Mouse (Mus musculus): ENCODE data around the gene Zan. TPM values are rescaled to one million over a fixed set of nuclear protein-coding genes. Genes with fewer than 3 reads are reported as not detected.

Zan gene
- total RNA-seq, 2 experiments from 2014 or later = 0.03 TPM; not detected in 1

- intact Hi-C loops (cut with DNase I) = no loop called here
- TF ChIP-seq CTCF (IDR thresholded peaks at IDR 0.05) = no peak
- no peak overlapping the region for H3K4me3 ChIP-seq
Observed at GRCm38 (mm10) chr5:137485851-137486155, 8.9 kb upstream of the Zan start.

GRCm38 (mm10) chr5:137485071-137485850 is 8.4 kb upstream of the Zan start:
- intact Hi-C loops (cut with DNase I) = no loop called here
- no peak for DNase-seq
- no peak overlapping the region for H3K27ac ChIP-seq
- H3K4me3 ChIP-seq = no peak overlapping the region
- TF ChIP-seq CTCF (IDR thresholded peaks at IDR 0.05) = no peak

More at GRCm38 (mm10) chr5:137485851-137486155, 8.9 kb upstream of the Zan start:
- DNase-seq = no peak
- no peak overlapping the region for H3K27ac ChIP-seq

- H3K27ac ChIP-seq = no peak overlapping the region
- no peak for TF ChIP-seq CTCF (IDR thresholded peaks at IDR 0.05)
- H3K4me3 ChIP-seq = no peak overlapping the region
- intact Hi-C loops (cut with DNase I) = loop anchor here (2.0 to 5.0 kb wide), 2 partner anchors 27 to 275 kb away; no protein-coding TSS in a partner anchor
- DNase-seq = no peak
Observed at GRCm38 (mm10) chr5:137481897-137482296, 5.0 kb upstream of the Zan start.

- Histone ChIP-seq H3K4me3 (no peak overlapping the region), H3K27ac (no peak overlapping the region)
- DNase-seq = peak; percentile 75
- intact Hi-C loops (cut with DNase I) = loop anchor here (2.0 to 5.0 kb wide), 2 partner anchors 28 to 276 kb away; no protein-coding TSS in a partner anchor
- TF ChIP-seq CTCF (IDR thresholded peaks at IDR 0.05) = peak; percentile 71
Observed at GRCm38 (mm10) chr5:137481138-137481537, 4.3 kb upstream of the Zan start.

DNA sequence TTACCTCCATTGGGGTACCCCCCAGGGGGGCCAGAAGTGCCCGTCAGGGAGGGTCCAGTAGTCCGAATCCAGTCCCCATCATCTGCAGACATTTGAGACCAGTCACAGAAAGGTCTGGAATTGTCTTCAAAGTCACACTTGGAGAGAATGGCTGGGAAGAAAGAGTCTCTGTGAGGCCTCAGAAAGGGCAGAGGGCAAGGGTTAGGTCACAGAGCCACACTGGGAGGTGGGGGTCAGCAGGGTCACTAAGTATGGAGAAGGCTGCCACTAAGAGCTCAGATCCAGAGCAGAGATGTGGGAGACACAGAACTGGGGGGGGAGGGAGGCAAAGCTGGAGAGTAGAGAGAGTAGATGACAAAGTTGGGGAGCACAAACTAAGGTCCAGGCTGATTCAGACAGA is 2.5 kb downstream of the Zan start:
- no peak for TF ChIP-seq CTCF (IDR thresholded peaks at IDR 0.05)
- Histone ChIP-seq H3K27ac (no peak overlapping the region), H3K4me3 (no peak overlapping the region)
- no peak for DNase-seq
- intact Hi-C loops (cut with DNase I) = no loop called here

DNA sequence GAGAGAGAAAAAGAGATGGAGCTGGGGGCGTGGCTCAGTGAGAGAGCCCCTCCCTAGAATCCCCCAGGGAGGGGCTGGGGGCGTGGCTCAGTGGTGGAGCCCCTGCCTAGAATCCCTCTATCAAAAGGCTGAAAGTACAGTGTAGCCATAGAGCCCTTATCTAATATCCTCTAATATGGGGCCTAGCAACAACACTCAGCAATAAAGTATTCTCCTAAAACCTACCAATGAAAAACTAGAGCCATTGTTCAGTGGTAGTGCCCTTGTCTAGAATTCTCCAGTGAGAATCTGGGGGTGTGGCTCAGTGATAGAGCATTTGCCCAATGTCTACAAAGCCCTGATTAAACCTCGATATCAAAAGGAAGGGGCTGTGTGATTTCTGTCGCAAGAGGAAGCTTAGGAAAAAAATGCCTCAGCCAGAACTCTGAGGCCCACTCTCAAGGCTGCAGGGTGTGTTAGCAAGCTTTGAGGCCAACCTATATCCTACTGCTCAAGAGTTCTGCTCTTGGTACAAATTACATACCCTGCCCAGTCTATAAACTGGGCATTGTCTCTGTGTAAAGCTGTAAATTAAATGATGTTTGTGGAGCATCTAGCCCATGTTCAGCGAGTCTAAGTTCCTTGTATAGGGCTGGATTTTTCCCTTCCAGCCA is 4.5 kb downstream of the Zan start:
- no peak for DNase-seq
- no peak for TF ChIP-seq CTCF (IDR thresholded peaks at IDR 0.05)
- H3K4me3 ChIP-seq = no peak overlapping the region
- no peak overlapping the region for H3K27ac ChIP-seq
- intact Hi-C loops (cut with DNase I) = no loop called here

DNA sequence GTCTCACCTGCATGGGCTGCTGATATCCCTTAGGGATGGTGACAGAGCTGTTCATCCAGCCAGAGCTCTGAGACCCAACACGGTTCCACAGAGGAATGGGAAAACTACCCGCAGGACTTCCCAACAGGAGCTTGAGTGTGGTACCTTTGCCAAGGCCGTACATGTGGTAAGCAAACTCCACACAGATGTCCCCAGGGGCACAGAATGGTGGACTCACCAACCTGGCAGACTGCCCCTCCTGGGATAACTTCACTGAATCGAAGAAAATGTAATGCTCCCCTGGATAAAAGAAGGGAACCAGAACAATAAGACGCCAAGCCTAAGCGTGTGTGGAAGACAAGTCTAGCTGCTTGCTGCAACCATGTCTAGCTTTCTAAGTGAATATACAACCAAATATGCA is 9.9 kb downstream of the Zan start:
- intact Hi-C loops (cut with DNase I) = no loop called here
- H3K4me3 ChIP-seq = no peak overlapping the region
- TF ChIP-seq CTCF (IDR thresholded peaks at IDR 0.05) = no peak

GRCm38 (mm10) chr5:137465049-137465448 is 11.8 kb downstream of the Zan start:
- Histone ChIP-seq H3K4me3 (no peak overlapping the region), H3K27ac (no peak overlapping the region)
- TF ChIP-seq CTCF (IDR thresholded peaks at IDR 0.05) = peak; percentile 13; the same call in 1 of the 2 replicates
- intact Hi-C loops (cut with DNase I) = no loop called here
- DNase-seq = no peak

More for the DNA sequence above, 9.9 kb downstream of the Zan start:
- no peak for DNase-seq
- no peak overlapping the region for H3K27ac ChIP-seq

- DNase-seq = no peak
- H3K4me3 ChIP-seq = no peak overlapping the region
- intact Hi-C loops (cut with DNase I) = no loop called here
- TF ChIP-seq CTCF (IDR thresholded peaks at IDR 0.05) = no peak
- no peak overlapping the region for H3K27ac ChIP-seq
Observed at GRCm38 (mm10) chr5:137455866-137456591, 20.8 kb downstream of the Zan start.

- DNase-seq = no peak
- TF ChIP-seq CTCF (IDR thresholded peaks at IDR 0.05) = no peak
Observed at GRCm38 (mm10) chr5:137455206-137455605, 21.7 kb downstream of the Zan start.

GRCm38 (mm10) chr5:137445536-137445935 is 31.3 kb downstream of the Zan start:
- H3K27ac ChIP-seq = no peak overlapping the region
- intact Hi-C loops (cut with DNase I) = no loop called here
- no peak for DNase-seq
- TF ChIP-seq CTCF (IDR thresholded peaks at IDR 0.05) = no peak
- H3K4me3 ChIP-seq = no peak overlapping the region

More at GRCm38 (mm10) chr5:137455206-137455605, 21.7 kb downstream of the Zan start:
- Histone ChIP-seq H3K4me3 (no peak overlapping the region), H3K27ac (no peak overlapping the region)
- intact Hi-C loops (cut with DNase I) = no loop called here

DNA sequence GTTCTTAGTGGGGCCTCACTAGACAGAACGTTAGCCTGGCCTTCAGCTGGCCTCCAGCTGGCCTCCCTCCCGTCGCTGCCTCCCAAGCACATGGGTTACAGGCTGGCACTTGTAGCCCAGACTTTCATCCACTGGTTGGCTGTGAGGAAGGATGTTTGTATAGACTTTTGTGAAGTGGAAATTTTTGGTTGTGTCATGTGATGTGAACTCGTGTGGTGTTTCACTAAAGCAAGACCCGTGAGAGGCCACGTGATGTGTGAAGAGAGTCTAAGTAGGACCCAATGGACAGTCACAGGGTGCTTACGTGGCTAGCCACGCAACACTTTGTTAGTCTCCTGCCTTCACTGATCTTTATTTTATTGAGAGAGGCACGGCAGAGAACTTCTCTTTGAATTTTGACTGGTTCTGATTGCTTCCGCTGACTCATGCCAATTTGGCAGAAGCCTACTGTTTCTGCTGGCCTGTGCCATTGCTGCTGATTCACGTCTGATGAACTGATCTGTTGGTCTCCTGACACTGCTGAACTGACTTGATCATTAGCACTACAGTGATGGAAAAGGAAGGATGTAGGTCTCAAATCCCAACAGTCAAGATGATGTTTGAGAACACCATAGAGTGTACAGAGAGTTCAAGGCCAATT is 36.5 kb downstream of the Zan start:
- Histone ChIP-seq H3K27ac (no peak overlapping the region), H3K4me3 (no peak overlapping the region)
- DNase-seq = no peak
- no peak for TF ChIP-seq CTCF (IDR thresholded peaks at IDR 0.05)
- intact Hi-C loops (cut with DNase I) = no loop called here
